Mouse (Mus musculus) liver, embryonic 14.5 days (tissue): Measurements from ENCODE around the gene Lgals7. TPM values are rescaled to one million over a fixed set of nuclear protein-coding genes. Genes with fewer than 3 reads are reported as not detected.

Source experiments
- ATAC-seq: fragments of 200-750 bp; cut with Nextera tagmentation; 2 replicates; pipeline ENCODE4 v1.8.0; 2017; ENCODE audit warnings: moderate number of reproducible peaks, mild to moderate bottlenecking, moderate library complexity; ENCODE audit not compliant: insufficient read depth
- DNase-seq, 3 experiments: peaks; one replicate each; pipeline ENCODE4 v3.0.0-alpha.2; 2012 to 2013; ENCODE audit warnings: low read depth in 3 of 3, low spot score in 3 of 3
- H3K27ac ChIP-seq: fragments of 300-500 bp; sonication (generic); 2 replicates; pipeline ENCODE4 v1.5.1; 2014; ENCODE audit warnings: moderate library complexity, mild to moderate bottlenecking, control low read depth, inconsistent platforms
- H3K27me3 ChIP-seq: fragments of 300-500 bp; sonication (generic); 2 replicates; pipeline ENCODE4 v1.6.1; 2014; ENCODE audit warnings: mild to moderate bottlenecking, low read length, moderate library complexity; ENCODE audit not compliant: control insufficient read depth, insufficient read depth
- H3K36me3 ChIP-seq: fragments of 300-500 bp; sonication (generic); replicated peaks from 2 replicates; pipeline ENCODE4 v1.6.1; 2014; ENCODE audit warnings: low read depth; ENCODE audit not compliant: control insufficient read depth, insufficient read depth
- H3K4me1 ChIP-seq, 2 experiments: fragments of 200-500 bp in 1 of 2; fragments of 300-500 bp in 1 of 2; sonication (generic) in 1 of 2; replicated peaks; 2 replicates each; pipeline ENCODE4 v1.6.1; 2012 to 2014; ENCODE audit warnings: antibody characterized with exemption in 1 of 2, inconsistent platforms in 1 of 2, low read length in 1 of 2; ENCODE audit not compliant: control insufficient read depth in 2 of 2, insufficient read depth in 2 of 2
- H3K4me2 ChIP-seq: fragments of 300-500 bp; sonication (generic); 2 replicates; pipeline ENCODE4 v1.6.1; 2014; ENCODE audit warnings: low read depth, mild to moderate bottlenecking, control low read depth, moderate library complexity
- H3K4me3 ChIP-seq, 2 experiments: fragments of 200-500 bp in 1 of 2; fragments of 300-500 bp in 1 of 2; sonication (generic) in 1 of 2; 2 replicates each; pipeline ENCODE4 v1.5.1; 2012 to 2014; ENCODE audit warnings: low read depth in 2 of 2, low read length in 2 of 2, mild to moderate bottlenecking in 2 of 2, control low read depth in 1 of 2, inconsistent platforms in 1 of 2, moderate library complexity in 1 of 2; ENCODE audit not compliant: insufficient read depth in 1 of 2
- H3K9ac ChIP-seq: fragments of 300-500 bp; sonication (generic); replicated peaks from 2 replicates; pipeline ENCODE4 v1.6.1; 2014; ENCODE audit warnings: mild to moderate bottlenecking, control low read depth, moderate library complexity
- H3K9me3 ChIP-seq: fragments of 300-500 bp; sonication (generic); 2 replicates; pipeline ENCODE4 v1.6.1; 2016; ENCODE audit warnings: low read length, mixed read lengths; ENCODE audit not compliant: control insufficient read depth
- CTCF ChIP-seq: IDR thresholded peaks from 2 replicates; pipeline ENCODE4 v1.5.1; 2016; ENCODE audit warnings: antibody characterized with exemption, low read depth, control low read depth
- EP300 ChIP-seq: IDR thresholded peaks from 2 replicates; pipeline ENCODE4 v1.6.1; 2016; ENCODE audit warnings: antibody characterized with exemption, low read depth
- WGBS: fragments of 180-500 bp; shearing (Covaris S2); extraction: QIAGEN DNeasy Blood & Tissue Kit; methylation state at CpG from one replicate; pipeline ENCODE4 v1.1.7; 2014; ENCODE audit not compliant: insufficient replicate concordance; 5-methylcytosine and 5-hydroxymethylcytosine counted together
- polyA plus RNA-seq, 2 experiments: library from polyadenylated mRNA; depleted of rRNA in 1 of 2; stranded (reverse) in 1 of 2; unstranded in 1 of 2; fragments of >200 nt; fragmentation: Nextera tagmentation in 1 of 2; extraction: Ambion mirVana in 1 of 2; gene quantifications; 2 replicates each; pipeline versions ENCODE4 v1.2.1 to v1.2.3; 2012 to 2014

The Lgals7 gene
- polyA plus RNA-seq, 2 experiments: 0.42 TPM; not detected in 1

GRCm38 (mm10) chr7:28911632-28912031, 48.0 kb downstream of the Lgals7 start:
- DNase-seq: no peak
- no peak overlapping the region for H3K27ac ChIP-seq

GRCm38 (mm10) chr7:28913171-28913570, 49.5 kb downstream of the Lgals7 start:
- H3K27ac ChIP-seq: no peak overlapping the region
- ATAC-seq: no peak

More at GRCm38 (mm10) chr7:28911632-28912031, 48.0 kb downstream of the Lgals7 start:
- no peaks in the 10 kb centered on the region for H3K4me1 ChIP-seq
- ATAC-seq: peak; percentile 48
- peaks cover 88% of the 10 kb centered on the region for H3K36me3 ChIP-seq
- TF ChIP-seq CTCF (no peak), EP300 (no peak)
- no peak overlapping the region for H3K9ac ChIP-seq
- no peaks in the 10 kb centered on the region for H3K27me3 ChIP-seq
- H3K4me3 ChIP-seq: no peak overlapping the region
- WGBS: 76% methylated on average over 4 of the region's 4 CpGs
- H3K9me3 ChIP-seq: no peaks in the 10 kb centered on the region
- no peak overlapping the region for H3K4me2 ChIP-seq

More at GRCm38 (mm10) chr7:28913171-28913570, 49.5 kb downstream of the Lgals7 start:
- TF ChIP-seq EP300 (no peak), CTCF (no peak)
- H3K9ac ChIP-seq: no peak overlapping the region
- DNase-seq: no peak
- H3K4me3 ChIP-seq: no peak overlapping the region
- H3K36me3 ChIP-seq: peaks cover 79% of the 10 kb centered on the region
- no peaks in the 10 kb centered on the region for H3K9me3 ChIP-seq
- no peaks in the 10 kb centered on the region for H3K27me3 ChIP-seq
- H3K4me2 ChIP-seq: no peak overlapping the region
- H3K4me1 ChIP-seq: peaks cover 0 to 9% of the 10 kb centered on the region in 2 experiments; a peak in 2 of 4 replicates
- whole genome bisulfite sequencing: 80% methylated on average over 11 of the region's 11 CpGs

Other genes starting within 250 kb of the Lgals7 start
- not detected in 2 replicates for gene Acp7, start 232.5 kb upstream of the Lgals7 start, polyA plus RNA-seq (2012; rRNA removed)
- not detected in 2 replicates for gene Acp7, start 232.5 kb upstream of the Lgals7 start, polyA plus RNA-seq (2014; fragmentation: Nextera tagmentation; extraction: Ambion mirVana)
- 0.37 and 0.55 TPM in 2 replicates for gene Fbxo27, start 171.0 kb upstream of the Lgals7 start, polyA plus RNA-seq (2012; rRNA removed)
- gene Fbxo27, start 171.0 kb upstream of the Lgals7 start, polyA plus RNA-seq (2014; fragmentation: Nextera tagmentation; extraction: Ambion mirVana): 0.09 and 0.15 TPM in 2 replicates
- gene Fbxo17, start 147.0 kb upstream of the Lgals7 start, polyA plus RNA-seq (2012; rRNA removed): 0.68 and 0.76 TPM in 2 replicates
- gene Fbxo17, start 147.0 kb upstream of the Lgals7 start, polyA plus RNA-seq (2014; fragmentation: Nextera tagmentation; extraction: Ambion mirVana): 0.61 and 0.93 TPM in 2 replicates
- 46.2 and 50.2 TPM in 2 replicates for gene Mrps12, start 122.0 kb upstream of the Lgals7 start, polyA plus RNA-seq (2012; rRNA removed)
- 82.5 and 91.0 TPM in 2 replicates for gene Mrps12, start 122.0 kb upstream of the Lgals7 start, polyA plus RNA-seq (2014; fragmentation: Nextera tagmentation; extraction: Ambion mirVana)
- 11.4 and 12.7 TPM in 2 replicates for gene Sars2, start 121.9 kb upstream of the Lgals7 start, polyA plus RNA-seq (2012; rRNA removed)
- gene Sars2, start 121.9 kb upstream of the Lgals7 start, polyA plus RNA-seq (2014; fragmentation: Nextera tagmentation; extraction: Ambion mirVana): 9.3 and 11.3 TPM in 2 replicates
- not detected in 2 replicates for gene Ccer2, start 107.7 kb upstream of the Lgals7 start, polyA plus RNA-seq (2012; rRNA removed)
- gene Ccer2, start 107.7 kb upstream of the Lgals7 start, polyA plus RNA-seq (2014; fragmentation: Nextera tagmentation; extraction: Ambion mirVana): not detected in 2 replicates
- 18.5 and 18.7 TPM in 2 replicates for gene Sirt2, start 97.1 kb upstream of the Lgals7 start, polyA plus RNA-seq (2012; rRNA removed)
- gene Sirt2, start 97.1 kb upstream of the Lgals7 start, polyA plus RNA-seq (2014; fragmentation: Nextera tagmentation; extraction: Ambion mirVana): 21.3 and 24.2 TPM in 2 replicates
- gene Nfkbib, start 96.3 kb upstream of the Lgals7 start, polyA plus RNA-seq (2012; rRNA removed): 15.0 and 19.7 TPM in 2 replicates
- 27.0 and 29.6 TPM in 2 replicates for gene Nfkbib, start 96.3 kb upstream of the Lgals7 start, polyA plus RNA-seq (2014; fragmentation: Nextera tagmentation; extraction: Ambion mirVana)
- 4.3 and 4.7 TPM in 2 replicates for gene Rinl, start 74.9 kb upstream of the Lgals7 start, polyA plus RNA-seq (2012; rRNA removed)
- gene Rinl, start 74.9 kb upstream of the Lgals7 start, polyA plus RNA-seq (2014; fragmentation: Nextera tagmentation; extraction: Ambion mirVana): 4.0 and 4.8 TPM in 2 replicates
- 110 and 138 TPM in 2 replicates for gene Hnrnpl, start 55.3 kb upstream of the Lgals7 start, polyA plus RNA-seq (2012; rRNA removed)
- gene Hnrnpl, start 55.3 kb upstream of the Lgals7 start, polyA plus RNA-seq (2014; fragmentation: Nextera tagmentation; extraction: Ambion mirVana): 83.1 and 91.3 TPM in 2 replicates
- gene Ech1, start 38.6 kb upstream of the Lgals7 start, polyA plus RNA-seq (2012; rRNA removed): 62.4 and 62.7 TPM in 2 replicates
- 92.5 and 97.4 TPM in 2 replicates for gene Ech1, start 38.6 kb upstream of the Lgals7 start, polyA plus RNA-seq (2014; fragmentation: Nextera tagmentation; extraction: Ambion mirVana)
- gene Lgals4, start 30.0 kb upstream of the Lgals7 start, polyA plus RNA-seq (2012; rRNA removed): 2.3 and 3.3 TPM in 2 replicates
- gene Lgals4, start 30.0 kb upstream of the Lgals7 start, polyA plus RNA-seq (2014; fragmentation: Nextera tagmentation; extraction: Ambion mirVana): 0.98 and 1.1 TPM in 2 replicates
- 0.01 and 0.02 TPM in 2 replicates for gene Capn12, start 17.6 kb downstream of the Lgals7 start, polyA plus RNA-seq (2012; rRNA removed)
- 0.15 and 0.19 TPM in 2 replicates for gene Capn12, start 17.6 kb downstream of the Lgals7 start, polyA plus RNA-seq (2014; fragmentation: Nextera tagmentation; extraction: Ambion mirVana)
- 80.4 and 86.2 TPM in 2 replicates for gene Actn4, start 98.5 kb downstream of the Lgals7 start, polyA plus RNA-seq (2012; rRNA removed)
- 94.5 and 105 TPM in 2 replicates for gene Actn4, start 98.5 kb downstream of the Lgals7 start, polyA plus RNA-seq (2014; fragmentation: Nextera tagmentation; extraction: Ambion mirVana)
- 281 and 283 TPM in 2 replicates for gene Eif3k, start 118.0 kb downstream of the Lgals7 start, polyA plus RNA-seq (2012; rRNA removed)
- 283 and 288 TPM in 2 replicates for gene Eif3k, start 118.0 kb downstream of the Lgals7 start, polyA plus RNA-seq (2014; fragmentation: Nextera tagmentation; extraction: Ambion mirVana)
- gene Map4k1, start 118.2 kb downstream of the Lgals7 start, polyA plus RNA-seq (2012; rRNA removed): 16.7 and 17.3 TPM in 2 replicates
- 24.9 and 27.4 TPM in 2 replicates for gene Map4k1, start 118.2 kb downstream of the Lgals7 start, polyA plus RNA-seq (2014; fragmentation: Nextera tagmentation; extraction: Ambion mirVana)